Mouse (Mus musculus) liver, embryonic 11.5 days (tissue): Measurements from ENCODE around the gene Gm45799. TPM values are rescaled to one million over a fixed set of nuclear protein-coding genes. Genes with fewer than 3 reads are reported as not detected.
A peak's percentile ranks its signal among the peaks of the same experiment; 100 is the strongest.

ENCODE experiments used
- ATAC-seq: fragments of 200-750 bp; cut with Nextera tagmentation; replicated peaks from 2 replicates; pipeline ENCODE4 v1.8.0; 2017; ENCODE audit warnings: moderate number of reproducible peaks, mild to moderate bottlenecking, moderate TSS enrichment, moderate library complexity; ENCODE audit not compliant: low FRiP score
- DNase-seq: peaks from one replicate; pipeline ENCODE4 v3.0.0-alpha.2; 2017; ENCODE audit warnings: low spot score
- H3K27ac ChIP-seq: fragments of 300-500 bp; sonication (generic); 2 replicates; pipeline ENCODE4 v1.5.1; 2014; ENCODE audit warnings: mild to moderate bottlenecking, low read depth, low read length, control low read depth
- H3K27me3 ChIP-seq: fragments of 300-500 bp; sonication (generic); replicated peaks from 2 replicates; pipeline ENCODE4 v1.6.1; 2014; ENCODE audit warnings: low read length, mixed read lengths; ENCODE audit not compliant: control insufficient read depth, insufficient read depth
- H3K36me3 ChIP-seq: fragments of 300-500 bp; sonication (generic); 2 replicates; pipeline ENCODE4 v1.6.1; 2014; ENCODE audit warnings: mild to moderate bottlenecking, low read length, moderate library complexity, mixed read lengths; ENCODE audit not compliant: control insufficient read depth, insufficient read depth
- H3K4me1 ChIP-seq: fragments of 300-500 bp; sonication (generic); replicated peaks from 2 replicates; pipeline ENCODE4 v1.6.1; 2014; ENCODE audit warnings: low read length, mixed read lengths; ENCODE audit not compliant: control insufficient read depth, insufficient read depth
- H3K4me2 ChIP-seq: fragments of 300-500 bp; sonication (generic); 2 replicates; pipeline ENCODE4 v1.6.1; 2014; ENCODE audit warnings: mild to moderate bottlenecking, control low read depth, moderate library complexity
- H3K4me3 ChIP-seq: fragments of 300-500 bp; sonication (generic); 2 replicates; pipeline ENCODE4 v1.5.1; 2014; ENCODE audit warnings: low read depth, low read length, control low read depth
- H3K9ac ChIP-seq: fragments of 300-500 bp; sonication (generic); 2 replicates; pipeline ENCODE4 v1.6.1; 2014; ENCODE audit warnings: low read depth, low read length, control low read depth
- H3K9me3 ChIP-seq: fragments of 300-500 bp; sonication (generic); 2 replicates; pipeline ENCODE4 v1.6.1; 2016; ENCODE audit warnings: low read length, inconsistent platforms, mixed read lengths; ENCODE audit not compliant: control insufficient read depth
- WGBS: fragments of 180-500 bp; shearing (Covaris S2); extraction: QIAGEN DNeasy Blood & Tissue Kit; methylation state at CpG from one replicate; pipeline ENCODE4 v1.1.7; 2014; 5-methylcytosine and 5-hydroxymethylcytosine counted together
- polyA plus RNA-seq: library from polyadenylated mRNA; unstranded; fragments of >200 nt; fragmentation: Nextera tagmentation; extraction: Ambion mirVana; gene quantifications from 2 replicates; pipeline ENCODE4 v1.2.1, GENCODE M21; 2014

Gm45799 gene
- polyA plus RNA-seq, 1 experiment from 2014 or later, result 15.8 TPM

DNA sequence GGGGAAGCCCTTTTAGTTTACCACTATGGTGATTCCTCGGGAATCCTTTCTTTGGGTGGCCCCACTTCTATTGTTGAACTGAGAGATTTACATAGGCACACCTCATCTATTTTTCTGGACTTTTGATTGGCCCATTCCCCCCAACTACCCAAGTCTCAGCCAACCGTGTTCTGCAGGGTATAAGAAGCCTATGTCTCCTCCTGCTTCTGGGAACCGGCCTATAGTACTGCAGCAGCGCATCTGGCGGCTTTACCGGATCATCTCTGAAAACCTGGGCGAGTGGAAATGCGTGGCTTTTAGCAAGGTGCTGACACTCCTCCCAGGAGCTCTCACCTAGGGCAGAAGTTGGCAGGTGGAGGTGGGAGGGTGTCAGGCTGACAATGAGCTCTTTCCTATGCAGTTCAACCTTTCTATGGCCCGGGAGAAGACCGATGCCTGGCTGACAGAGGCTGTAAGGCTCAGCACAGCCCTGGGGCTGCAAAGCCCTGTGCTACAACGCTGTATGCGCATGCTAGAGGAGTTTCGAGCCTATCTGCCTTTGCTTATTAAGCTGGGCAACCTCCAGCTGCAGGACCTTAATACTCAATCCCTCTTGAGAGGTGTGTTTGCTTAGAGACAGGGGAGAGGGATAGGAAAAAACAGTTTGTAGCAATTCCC lies 45.3 kb downstream of the Gm45799 start:
- Histone ChIP-seq H3K27ac (no peak overlapping the region), H3K4me1 (no peaks in the 10 kb centered on the region), H3K27me3 (no peaks in the 10 kb centered on the region), H3K9ac (no peak overlapping the region), H3K4me2 (no peak overlapping the region), H3K36me3 (no peaks in the 10 kb centered on the region), H3K9me3 (no peaks in the 10 kb centered on the region), H3K4me3 (no peak overlapping the region)
- peak; percentile 33 for DNase-seq
- no peak for ATAC-seq
- 27% methylated on average over 13 of the region's 13 CpGs for WGBS

DNA sequence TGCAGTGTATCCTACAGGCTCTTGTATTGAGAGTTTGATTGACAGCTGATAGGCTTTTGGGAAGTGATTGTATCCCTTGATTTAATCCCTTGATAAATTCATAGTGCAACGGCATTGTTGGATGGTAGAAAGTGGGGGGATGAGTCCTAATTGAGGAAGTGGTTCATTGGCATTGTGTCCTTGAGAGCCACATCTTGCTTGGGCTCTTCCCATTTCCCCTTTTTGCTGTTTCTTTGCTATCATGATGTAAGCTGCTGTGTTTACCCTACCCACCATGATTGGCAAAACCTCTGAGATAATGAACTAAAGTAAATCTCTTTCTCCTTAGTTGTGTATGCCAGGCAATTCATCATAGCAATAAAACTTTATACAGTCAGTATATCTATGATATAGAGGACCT lies 50.5 kb downstream of the Gm45799 start:
- no peak overlapping the region for H3K4me3 ChIP-seq
- WGBS, result 43% methylated on average over 1 of the region's 1 CpGs
- no peaks in the 10 kb centered on the region for H3K27me3 ChIP-seq
- H3K4me2 ChIP-seq, result no peak overlapping the region
- ATAC-seq (no peak), DNase-seq (no peak)
- H3K9ac ChIP-seq, result no peak overlapping the region
- no peaks in the 10 kb centered on the region for H3K36me3 ChIP-seq
- H3K4me1 ChIP-seq, result no peaks in the 10 kb centered on the region
- no peak overlapping the region for H3K27ac ChIP-seq
- H3K9me3 ChIP-seq, result no peaks in the 10 kb centered on the region

DNA sequence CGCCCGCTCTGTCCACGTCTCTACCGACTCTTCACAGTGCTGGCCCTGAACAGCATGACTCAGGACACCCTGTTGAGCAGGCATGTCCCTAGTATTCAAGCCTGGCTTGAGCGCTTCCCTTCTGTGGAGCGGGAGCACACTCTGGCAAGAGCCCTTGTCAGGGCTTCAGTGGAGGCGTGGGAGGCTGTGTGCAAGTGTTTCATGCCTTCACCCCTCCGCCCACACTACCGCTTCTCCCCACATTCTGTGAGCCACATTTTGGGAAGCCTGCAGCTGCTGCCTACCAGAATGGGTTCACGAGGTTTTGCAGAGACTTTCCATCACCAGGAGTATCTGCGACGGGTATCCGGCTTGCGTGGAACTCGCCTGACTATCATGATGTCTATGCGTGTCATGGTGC lies 62.8 kb downstream of the Gm45799 start:
- Histone ChIP-seq H3K4me3 (no peak overlapping the region), H3K36me3 (no peaks in the 10 kb centered on the region), H3K4me2 (no peak overlapping the region), H3K27me3 (no peaks in the 10 kb centered on the region), H3K27ac (no peak overlapping the region), H3K4me1 (no peaks in the 10 kb centered on the region), H3K9me3 (no peaks in the 10 kb centered on the region), H3K9ac (no peak overlapping the region)
- no peak for ATAC-seq
- DNase-seq, result no peak
- 83% methylated on average over 16 of the region's 16 CpGs for WGBS

DNA sequence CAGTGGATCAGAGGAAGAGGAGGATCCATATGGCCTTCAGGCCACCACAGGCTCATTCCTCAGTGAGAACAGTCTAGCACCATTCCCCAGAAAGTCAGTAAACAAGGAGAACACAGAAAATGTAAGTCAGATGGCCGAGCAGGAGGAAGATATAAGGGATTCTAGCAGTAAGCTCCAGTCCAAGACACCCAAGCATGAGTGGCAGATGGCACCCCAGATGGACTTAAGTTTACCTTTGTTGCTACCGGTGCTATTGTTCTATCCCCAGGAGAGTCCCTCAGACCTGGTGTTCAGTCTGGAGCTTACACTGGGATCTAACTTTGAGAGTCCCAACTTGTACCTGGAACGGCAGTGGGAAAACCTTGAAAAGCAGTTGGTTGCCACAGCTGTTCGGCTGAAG lies 63.5 kb downstream of the Gm45799 start:
- H3K27ac ChIP-seq, result no peak overlapping the region
- ATAC-seq (no peak), DNase-seq (no peak)
- no peak overlapping the region for H3K4me2 ChIP-seq
- no peaks in the 10 kb centered on the region for H3K27me3 ChIP-seq
- WGBS, result 85% methylated on average over 4 of the region's 4 CpGs
- no peaks in the 10 kb centered on the region for H3K4me1 ChIP-seq
- no peaks in the 10 kb centered on the region for H3K36me3 ChIP-seq
- no peak overlapping the region for H3K4me3 ChIP-seq
- H3K9ac ChIP-seq, result no peak overlapping the region
- no peaks in the 10 kb centered on the region for H3K9me3 ChIP-seq

DNA sequence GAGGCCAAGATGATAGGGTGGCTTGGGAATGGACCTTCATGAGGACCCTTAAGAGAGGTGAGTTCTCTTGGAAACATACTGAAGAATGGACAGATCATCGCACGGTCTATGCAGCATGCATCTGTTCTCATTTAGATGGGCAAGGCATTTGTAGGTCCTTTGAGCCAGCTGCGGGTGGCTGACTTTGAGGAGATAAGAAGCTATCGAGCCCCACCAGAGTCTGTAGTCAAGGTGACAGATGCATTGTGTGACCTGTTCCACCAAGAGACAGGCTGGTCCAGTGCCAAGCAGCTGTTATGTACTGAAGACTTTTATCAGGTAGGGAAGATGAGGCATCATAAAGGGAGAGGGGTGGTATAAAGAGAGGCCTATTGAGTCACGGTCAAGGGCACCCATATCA lies 68.4 kb downstream of the Gm45799 start:
- DNase-seq, result no peak
- WGBS, result 75% methylated on average over 5 of the region's 5 CpGs
- H3K27ac ChIP-seq, result no peak overlapping the region
- H3K9me3 ChIP-seq, result no peaks in the 10 kb centered on the region
- no peak overlapping the region for H3K4me2 ChIP-seq
- H3K4me1 ChIP-seq, result no peaks in the 10 kb centered on the region
- no peaks in the 10 kb centered on the region for H3K27me3 ChIP-seq
- H3K9ac ChIP-seq, result no peak overlapping the region
- no peak overlapping the region for H3K4me3 ChIP-seq
- H3K36me3 ChIP-seq, result no peaks in the 10 kb centered on the region
- ATAC-seq, result peak; percentile 69

DNA sequence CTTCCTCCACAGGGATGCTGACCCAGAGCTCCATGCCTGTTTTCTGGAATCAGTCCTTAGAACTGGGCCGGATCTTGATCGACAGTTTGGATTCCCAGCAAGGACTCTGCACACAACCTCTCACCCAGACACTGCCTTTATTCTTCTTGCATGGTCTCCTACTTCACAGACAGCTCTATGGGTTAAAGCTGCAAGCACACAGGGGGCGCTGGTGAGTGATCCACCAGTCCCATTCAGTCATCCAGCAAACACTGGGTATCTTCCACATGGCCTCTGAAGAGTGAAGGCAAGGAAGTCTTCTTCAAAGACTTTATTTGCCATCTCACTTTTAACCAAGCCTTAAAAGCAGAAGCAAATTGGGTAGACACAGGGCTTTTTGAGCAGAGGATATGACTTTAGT lies 75.0 kb downstream of the Gm45799 start:
- 54% methylated on average over 3 of the region's 3 CpGs for WGBS
- H3K27me3 ChIP-seq, result no peaks in the 10 kb centered on the region
- no peak for ATAC-seq
- H3K4me2 ChIP-seq, result no peak overlapping the region
- H3K4me3 ChIP-seq, result no peak overlapping the region
- H3K9ac ChIP-seq, result no peak overlapping the region
- no peak for DNase-seq
- H3K36me3 ChIP-seq, result no peaks in the 10 kb centered on the region
- H3K27ac ChIP-seq, result no peak overlapping the region
- H3K9me3 ChIP-seq, result no peaks in the 10 kb centered on the region
- no peaks in the 10 kb centered on the region for H3K4me1 ChIP-seq

DNA sequence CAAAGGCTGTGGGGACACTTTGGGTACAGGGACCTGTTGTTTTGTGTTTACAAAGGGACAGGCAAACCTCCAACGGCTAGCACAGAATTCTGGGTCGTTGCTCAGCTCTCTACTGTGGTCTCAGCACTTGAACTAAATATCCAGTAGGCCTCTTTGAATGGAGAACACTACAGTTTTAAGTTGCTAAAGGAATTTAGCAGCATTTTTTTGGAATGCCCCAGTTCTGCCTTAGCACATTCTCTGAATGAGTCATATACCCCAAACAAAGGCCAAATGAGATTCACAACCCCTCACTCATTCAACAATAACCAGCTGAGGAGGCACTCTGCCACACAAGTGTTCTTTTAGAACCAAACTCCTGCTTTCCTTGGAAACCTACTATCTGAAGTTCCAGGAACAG lies 81.6 kb downstream of the Gm45799 start:
- H3K9me3 ChIP-seq, result no peaks in the 10 kb centered on the region
- ATAC-seq (no peak), DNase-seq (no peak)
- no peak overlapping the region for H3K4me3 ChIP-seq
- no peak overlapping the region for H3K4me2 ChIP-seq
- H3K27me3 ChIP-seq, result no peaks in the 10 kb centered on the region
- no peak overlapping the region for H3K27ac ChIP-seq
- no peak overlapping the region for H3K9ac ChIP-seq
- H3K36me3 ChIP-seq, result no peaks in the 10 kb centered on the region
- 61% methylated on average over 2 of the region's 2 CpGs for WGBS
- no peaks in the 10 kb centered on the region for H3K4me1 ChIP-seq

DNA sequence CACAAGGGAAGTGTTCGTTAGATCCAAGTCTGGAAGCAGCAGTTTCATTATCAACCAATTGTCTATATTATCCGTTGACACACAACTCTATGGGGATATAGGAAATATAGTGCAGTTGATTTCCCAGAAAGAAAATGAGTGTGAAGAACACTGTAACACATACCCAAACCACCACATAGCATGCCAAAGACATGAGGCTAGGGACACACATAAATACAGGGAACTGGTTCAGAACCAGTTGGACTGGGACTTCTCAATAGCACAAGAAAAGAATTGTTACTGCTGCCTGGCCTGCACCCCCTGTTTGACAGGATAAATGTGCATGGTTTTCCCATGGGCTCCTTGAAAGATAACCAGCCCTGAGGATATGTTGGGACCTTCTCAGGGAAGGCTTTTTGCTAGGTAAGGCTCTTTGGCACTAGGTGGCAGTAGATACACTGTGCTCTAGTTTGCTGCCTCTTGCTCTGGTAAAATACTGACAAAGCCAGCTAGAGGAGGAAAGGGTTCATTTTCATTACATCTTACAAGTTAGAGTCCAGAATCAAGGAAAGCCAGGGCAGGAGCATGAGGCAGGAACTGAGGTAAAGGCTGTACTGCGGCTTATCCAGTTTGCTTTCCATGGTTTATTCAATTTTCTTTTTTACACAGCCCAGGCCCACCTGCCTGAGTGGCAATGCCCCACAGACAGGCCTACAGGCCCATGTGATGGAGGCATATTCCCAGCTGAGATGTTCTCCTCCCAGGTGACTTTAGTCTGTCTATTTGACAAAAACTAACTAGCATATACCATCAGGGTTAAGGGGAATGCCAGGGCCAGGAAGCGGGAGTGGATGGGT lies 86.0 kb downstream of the Gm45799 start:
- Histone ChIP-seq H3K9me3 (no peaks in the 10 kb centered on the region), H3K4me2 (no peak overlapping the region), H3K27ac (no peak overlapping the region), H3K9ac (no peak overlapping the region), H3K27me3 (no peaks in the 10 kb centered on the region), H3K4me3 (no peak overlapping the region), H3K36me3 (peaks cover 4% of the 10 kb centered on the region), H3K4me1 (no peaks in the 10 kb centered on the region)
- DNase-seq (no peak), ATAC-seq (peak; percentile 72)
- WGBS, result 81% methylated on average over 4 of the region's 4 CpGs

DNA sequence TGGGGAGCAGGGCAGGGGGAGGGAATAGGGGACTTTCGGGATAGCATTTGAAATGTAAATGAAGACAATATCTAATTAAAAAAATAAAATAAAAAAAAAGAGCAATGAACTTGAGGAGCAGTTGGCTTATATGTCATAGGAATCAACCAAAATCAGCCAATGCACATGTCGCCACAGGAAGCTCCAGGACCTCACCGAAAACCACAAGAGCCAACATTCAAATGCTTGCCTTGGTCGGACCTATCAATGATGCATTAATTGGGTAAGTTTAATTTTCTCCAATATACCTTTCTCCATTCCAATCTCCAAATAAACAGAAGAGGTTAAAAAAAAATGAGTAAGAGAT lies 86.6 kb downstream of the Gm45799 start:
- H3K4me3 ChIP-seq, result no peak overlapping the region
- ATAC-seq, result no peak
- H3K27ac ChIP-seq, result no peak overlapping the region
- no peak overlapping the region for H3K4me2 ChIP-seq
- peaks cover 10% of the 10 kb centered on the region for H3K36me3 ChIP-seq
- H3K9ac ChIP-seq, result no peak overlapping the region
- no peaks in the 10 kb centered on the region for H3K9me3 ChIP-seq
- no peak for DNase-seq
- 77% methylated on average over 4 of the region's 4 CpGs for WGBS
- H3K27me3 ChIP-seq, result no peaks in the 10 kb centered on the region
- no peaks in the 10 kb centered on the region for H3K4me1 ChIP-seq
